Mouse (Mus musculus) heart, adult 18-20 months (tissue): ENCODE data around the gene Fut8. TPM values are rescaled to one million over a fixed set of nuclear protein-coding genes. Genes with fewer than 3 reads are reported as not detected.
A peak's percentile ranks its signal among the peaks of the same experiment; 100 is the strongest.
"Not testable (repeated sequence)": the region's sequence is repeated elsewhere in the genome, so short reads cannot be mapped to it uniquely, and the experiment has no call there.

Experiments used
- DNase-seq, 2 experiments: peaks; one replicate each; pipeline ENCODE4 v3.0.0; 2021 to 2022; ENCODE audit warnings: mixed read lengths in 1 of 2
- total RNA-seq, 2 experiments: library from RNA; stranded (reverse); gene quantifications; 2 replicates each; pipeline ENCODE4 v1.2.3; 2021

Fut8 gene
- total RNA-seq, 2 experiments from 2014 or later, result 17.1 to 17.3 TPM

GRCm38 (mm10) chr12:77500439-77501055 is 262.6 kb downstream of the Fut8 start:
- peak in 1 of 2 experiments; percentile 10 for DNase-seq

- DNase-seq, result peak; percentile 20 to 26
These were observed 263.7 kb downstream of the Fut8 start for GRCm38 (mm10) chr12:77501466-77502240.

- DNase-seq, result peak in 1 of 2 experiments; percentile 25
These were observed 264.3 kb downstream of the Fut8 start for GRCm38 (mm10) chr12:77502243-77502642.

- no peak for DNase-seq
These were observed 267.5 kb downstream of the Fut8 start for GRCm38 (mm10) chr12:77505431-77505830.

GRCm38 (mm10) chr12:77507770-77508169 is 269.8 kb downstream of the Fut8 start:
- no peak for DNase-seq

- no peak for DNase-seq
These were observed 272.8 kb downstream of the Fut8 start for GRCm38 (mm10) chr12:77510758-77511157.

- no peak for DNase-seq
These were observed 273.3 kb downstream of the Fut8 start for GRCm38 (mm10) chr12:77511206-77511605.

- no peak for DNase-seq
These were observed 273.7 kb downstream of the Fut8 start for GRCm38 (mm10) chr12:77511631-77512030.

- DNase-seq, result no peak
These were observed 278.9 kb downstream of the Fut8 start for GRCm38 (mm10) chr12:77516805-77517204.

- no peak for DNase-seq
These were observed 279.8 kb downstream of the Fut8 start for GRCm38 (mm10) chr12:77517691-77518090.

- no peak for DNase-seq
These were observed 281.7 kb downstream of the Fut8 start for GRCm38 (mm10) chr12:77519534-77520102.

GRCm38 (mm10) chr12:77524014-77524413 is 286.1 kb downstream of the Fut8 start:
- not testable (repeated sequence) for DNase-seq
